Mouse (Mus musculus): ENCODE data around the gene 4930524J08Rik. TPM values are rescaled to one million over a fixed set of nuclear protein-coding genes. Genes with fewer than 3 reads are reported as not detected.

4930524J08Rik gene
- 1.9 to 3.1 TPM (median 2.6 TPM) in 3 of 4 replicates, not detected in the other for total RNA-seq (2023; ENCODE audit: inconsistent age)

GRCm38 (mm10) chr5:99978699-99979442, at the start of gene 4930524J08Rik, which contains the start of gene Hnrnpd:
Gene 4930524J08Rik, plus strand, starts transcription at chr5:99979061.
Gene Hnrnpd, minus strand, starts transcription at chr5:99978938.

Other genes with a start within 250 kb of the 4930524J08Rik start
- 241 to 272 TPM (median 244 TPM) in 4 replicates for gene Rasgef1b, start 250.0 kb upstream of the 4930524J08Rik start, total RNA-seq (2023; ENCODE audit: inconsistent age)
- gene Vamp9, start 72.8 kb upstream of the 4930524J08Rik start, total RNA-seq (2023; ENCODE audit: inconsistent age): not detected in 4 replicates
- gene Hnrnpd, start 123 bp upstream of the 4930524J08Rik start, total RNA-seq (2023; ENCODE audit: inconsistent age): 298 to 319 TPM (median 310 TPM) in 4 replicates
- gene Hnrnpdl, start 60.6 kb downstream of the 4930524J08Rik start, total RNA-seq (2023; ENCODE audit: inconsistent age): 358 to 381 TPM (median 371 TPM) in 4 replicates
- 18.6 to 22.8 TPM (median 21.2 TPM) in 4 replicates for gene Enoph1, start 60.9 kb downstream of the 4930524J08Rik start, total RNA-seq (2023; ENCODE audit: inconsistent age)
- gene Tmem150c, start 180.7 kb downstream of the 4930524J08Rik start, total RNA-seq (2023; ENCODE audit: inconsistent age): not detected in 4 replicates